Mouse (Mus musculus): ENCODE measurements around the gene Gm20388. TPM values are rescaled to one million over a fixed set of nuclear protein-coding genes. Genes with fewer than 3 reads are reported as not detected.

The Gm20388 gene
- total RNA-seq, 2 experiments from 2014 or later = 2.2 to 7.6 TPM

GRCm38 (mm10) chr8:122414311-122414710 is 2503.7 kb downstream of the Gm20388 start:
- no peak for DNase-seq (ENCODE audit: low spot score in 2 of 2)
- H3K4me3 ChIP-seq = no peak overlapping the region
- no peak overlapping the region for H3K27ac ChIP-seq
- no peak for TF ChIP-seq CTCF (conservative IDR thresholded peaks at IDR 0.05)

GRCm38 (mm10) chr8:122415554-122415953 is 2504.9 kb downstream of the Gm20388 start:
- DNase-seq (ENCODE audit: low spot score in 2 of 2) = no peak
- Histone ChIP-seq H3K27ac (no peak overlapping the region), H3K4me3 (no peak overlapping the region)
- no peak for TF ChIP-seq CTCF (conservative IDR thresholded peaks at IDR 0.05)

- Histone ChIP-seq H3K27ac (no peak overlapping the region), H3K4me3 (no peak overlapping the region)
- no peak for DNase-seq (ENCODE audit: low spot score in 2 of 2)
- peak; percentile 16; the same call in 1 of the 2 replicates for TF ChIP-seq CTCF (conservative IDR thresholded peaks at IDR 0.05)
Measured at GRCm38 (mm10) chr8:122419881-122420555, 2509.4 kb downstream of the Gm20388 start.

GRCm38 (mm10) chr8:122421376-122422070 is 2510.9 kb downstream of the Gm20388 start, which contains the start of gene Il17c:
Gene Il17c (plus strand): TSS chr8:122422020.
- TF ChIP-seq CTCF (conservative IDR thresholded peaks at IDR 0.05) = no peak
- DNase-seq (ENCODE audit: low spot score in 2 of 2) = no peak

GRCm38 (mm10) chr8:122423217-122423616 is 2512.6 kb downstream of the Gm20388 start:
- Histone ChIP-seq H3K4me3 (no peak overlapping the region), H3K27ac (no peak overlapping the region)
- TF ChIP-seq CTCF (conservative IDR thresholded peaks at IDR 0.05) = no peak
- DNase-seq (ENCODE audit: low spot score in 2 of 2) = no peak

More at GRCm38 (mm10) chr8:122421376-122422070, 2510.9 kb downstream of the Gm20388 start, which contains the start of gene Il17c:
- Histone ChIP-seq H3K4me3 (no peak within 1 kb of the TSS), H3K27ac (no peak within 1 kb of the TSS)

GRCm38 (mm10) chr8:122423659-122424058 is 2513.0 kb downstream of the Gm20388 start:
- DNase-seq (ENCODE audit: low spot score in 2 of 2) = no peak
- no peak overlapping the region for H3K4me3 ChIP-seq
- no peak for TF ChIP-seq CTCF (conservative IDR thresholded peaks at IDR 0.05)
- no peak overlapping the region for H3K27ac ChIP-seq

- no peak for DNase-seq (ENCODE audit: low spot score in 2 of 2)
- Histone ChIP-seq H3K27ac (no peak overlapping the region), H3K4me3 (no peak overlapping the region)
- TF ChIP-seq CTCF (conservative IDR thresholded peaks at IDR 0.05) = no peak
Measured at GRCm38 (mm10) chr8:122426145-122426544, 2515.5 kb downstream of the Gm20388 start.

GRCm38 (mm10) chr8:122427607-122428006 is 2517.0 kb downstream of the Gm20388 start:
- no peak for DNase-seq (ENCODE audit: low spot score in 2 of 2)
- H3K27ac ChIP-seq = no peak overlapping the region
- H3K4me3 ChIP-seq = no peak overlapping the region
- no peak for TF ChIP-seq CTCF (conservative IDR thresholded peaks at IDR 0.05)

GRCm38 (mm10) chr8:122428163-122428562 is 2517.5 kb downstream of the Gm20388 start:
- no peak for TF ChIP-seq CTCF (conservative IDR thresholded peaks at IDR 0.05)
- Histone ChIP-seq H3K27ac (no peak overlapping the region), H3K4me3 (no peak overlapping the region)
- no peak for DNase-seq (ENCODE audit: low spot score in 2 of 2)

- no peak for TF ChIP-seq CTCF (conservative IDR thresholded peaks at IDR 0.05)
- no peak overlapping the region for H3K4me3 ChIP-seq
- no peak for DNase-seq (ENCODE audit: low spot score in 2 of 2)
- H3K27ac ChIP-seq = no peak overlapping the region
Measured at GRCm38 (mm10) chr8:122430058-122430636, 2519.5 kb downstream of the Gm20388 start.

- no peak for TF ChIP-seq CTCF (conservative IDR thresholded peaks at IDR 0.05)
Measured at GRCm38 (mm10) chr8:122430646-122431045, 2520.0 kb downstream of the Gm20388 start.

GRCm38 (mm10) chr8:122431694-122432442 is 2521.2 kb downstream of the Gm20388 start:
- peak overlapping the region; percentile 58 for H3K27ac ChIP-seq
- no peak for DNase-seq (ENCODE audit: low spot score in 2 of 2)
- peak overlapping the region; percentile 50 for H3K4me3 ChIP-seq
- TF ChIP-seq CTCF (conservative IDR thresholded peaks at IDR 0.05) = no peak

More at GRCm38 (mm10) chr8:122430646-122431045, 2520.0 kb downstream of the Gm20388 start:
- no peak overlapping the region for H3K27ac ChIP-seq
- no peak for DNase-seq (ENCODE audit: low spot score in 2 of 2)
- H3K4me3 ChIP-seq = no peak overlapping the region
